Mouse (Mus musculus) midbrain, embryonic 13.5 days (tissue): Measurements from ENCODE around the gene Prpf31. TPM values are rescaled to one million over a fixed set of nuclear protein-coding genes. Genes with fewer than 3 reads are reported as not detected.

Source experiments
- ATAC-seq: fragments of 200-750 bp; cut with Nextera tagmentation; 2 replicates; pipeline ENCODE4 v1.8.0; 2017; ENCODE audit warnings: mild to moderate bottlenecking, moderate TSS enrichment, moderate library complexity
- H3K27ac ChIP-seq: fragments of 300-500 bp; sonication (generic); 2 replicates; pipeline ENCODE4 v1.5.1; 2015; ENCODE audit warnings: inconsistent platforms, mild to moderate bottlenecking, moderate library complexity
- H3K27me3 ChIP-seq: fragments of 300-500 bp; sonication (generic); 2 replicates; pipeline ENCODE4 v1.6.1; 2015; ENCODE audit warnings: mild to moderate bottlenecking, inconsistent platforms
- H3K36me3 ChIP-seq: fragments of 300-500 bp; sonication (generic); 2 replicates; pipeline ENCODE4 v1.6.1; 2015; ENCODE audit warnings: mild to moderate bottlenecking, inconsistent platforms
- H3K4me1 ChIP-seq: fragments of 300-500 bp; sonication (generic); replicated peaks from 2 replicates; pipeline ENCODE4 v1.6.1; 2015; ENCODE audit warnings: inconsistent platforms
- H3K4me2 ChIP-seq: fragments of 300-500 bp; sonication (generic); replicated peaks from 2 replicates; pipeline ENCODE4 v1.6.1; 2015; ENCODE audit warnings: moderate library complexity, mild to moderate bottlenecking, inconsistent platforms
- H3K4me3 ChIP-seq: fragments of 300-500 bp; sonication (generic); replicated peaks from 2 replicates; pipeline ENCODE4 v1.5.1; 2015; ENCODE audit warnings: mild to moderate bottlenecking, inconsistent platforms
- H3K9ac ChIP-seq: fragments of 300-500 bp; sonication (generic); replicated peaks from 2 replicates; pipeline ENCODE4 v1.6.1; 2015; ENCODE audit warnings: mild to moderate bottlenecking, inconsistent platforms
- H3K9me3 ChIP-seq: fragments of 300-500 bp; sonication (generic); 2 replicates; pipeline ENCODE4 v1.6.1; 2016; ENCODE audit warnings: mild to moderate bottlenecking, inconsistent platforms
- WGBS: fragments of 180-500 bp; shearing (Covaris S2); methylation state at CpG from one replicate; pipeline ENCODE4 v1.1.7; 2015; 5-methylcytosine and 5-hydroxymethylcytosine counted together
- polyA plus RNA-seq: library from polyadenylated mRNA; unstranded; fragments of >200 nt; fragmentation: Nextera tagmentation; extraction: Ambion mirVana; gene quantifications from 2 replicates; pipeline ENCODE4 v1.2.1, GENCODE M21; 2015

The Prpf31 gene
- polyA plus RNA-seq, 1 experiment from 2014 or later = 114 TPM

DNA sequence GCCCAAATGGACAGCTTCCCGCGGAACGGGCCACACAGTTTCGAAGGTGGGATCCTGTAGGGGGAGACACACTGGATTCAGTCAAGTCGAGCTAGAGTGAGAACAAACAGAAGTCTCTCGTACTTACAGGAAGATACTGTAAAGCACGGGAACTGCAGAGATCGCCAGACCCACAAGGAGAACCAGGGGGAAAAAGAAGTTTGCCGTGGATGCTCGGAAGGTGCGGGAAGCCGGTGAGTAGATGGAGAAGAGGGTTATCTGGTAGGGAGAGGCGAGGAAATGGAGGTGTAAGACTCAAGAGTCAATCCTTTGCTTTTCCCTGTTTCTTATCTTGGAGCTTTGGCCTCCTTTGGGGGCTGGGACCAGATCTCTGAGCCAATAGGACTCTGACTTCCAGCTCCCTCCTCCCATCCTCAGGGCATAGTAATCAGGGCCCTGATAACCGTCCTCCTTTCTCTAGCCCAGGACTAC is 37.2 kb downstream of the Prpf31 start:
- H3K9ac ChIP-seq = peak overlapping the region; percentile 10; the same call in 1 of the 2 replicates
- peaks cover 24% of the 10 kb centered on the region for H3K4me1 ChIP-seq
- H3K27ac ChIP-seq = no peak overlapping the region
- H3K4me2 ChIP-seq = no peak overlapping the region
- H3K27me3 ChIP-seq = no peaks in the 10 kb centered on the region
- H3K36me3 ChIP-seq = peaks cover 13% of the 10 kb centered on the region
- H3K4me3 ChIP-seq = no peak overlapping the region
- H3K9me3 ChIP-seq = no peaks in the 10 kb centered on the region
- ATAC-seq = no peak
- 24% methylated on average over 14 of the region's 14 CpGs for WGBS

- WGBS = 73% methylated on average over 10 of the region's 10 CpGs
- no peaks in the 10 kb centered on the region for H3K4me1 ChIP-seq
- peak; percentile 92 for ATAC-seq
These were observed 44.9 kb downstream of the Prpf31 start for GRCm38 (mm10) chr7:3674507-3675227.

GRCm38 (mm10) chr7:3675228-3675548 is 45.4 kb downstream of the Prpf31 start:
- Histone ChIP-seq H3K4me3 (no peak overlapping the region), H3K36me3 (peaks cover 6% of the 10 kb centered on the region), H3K27me3 (no peaks in the 10 kb centered on the region), H3K4me2 (no peak overlapping the region), H3K4me1 (no peaks in the 10 kb centered on the region), H3K27ac (no peak overlapping the region), H3K9ac (no peak overlapping the region), H3K9me3 (no peaks in the 10 kb centered on the region)
- ATAC-seq = no peak; the same call in 1 of the 2 replicates
- 89% methylated on average over 3 of the region's 3 CpGs for WGBS

More at GRCm38 (mm10) chr7:3674507-3675227, 44.9 kb downstream of the Prpf31 start:
- Histone ChIP-seq H3K36me3 (peaks cover 4% of the 10 kb centered on the region; the same call in 1 of the 2 replicates), H3K4me2 (no peak overlapping the region), H3K4me3 (no peak overlapping the region), H3K9me3 (no peaks in the 10 kb centered on the region), H3K27me3 (no peaks in the 10 kb centered on the region), H3K9ac (no peak overlapping the region), H3K27ac (no peak overlapping the region)

DNA sequence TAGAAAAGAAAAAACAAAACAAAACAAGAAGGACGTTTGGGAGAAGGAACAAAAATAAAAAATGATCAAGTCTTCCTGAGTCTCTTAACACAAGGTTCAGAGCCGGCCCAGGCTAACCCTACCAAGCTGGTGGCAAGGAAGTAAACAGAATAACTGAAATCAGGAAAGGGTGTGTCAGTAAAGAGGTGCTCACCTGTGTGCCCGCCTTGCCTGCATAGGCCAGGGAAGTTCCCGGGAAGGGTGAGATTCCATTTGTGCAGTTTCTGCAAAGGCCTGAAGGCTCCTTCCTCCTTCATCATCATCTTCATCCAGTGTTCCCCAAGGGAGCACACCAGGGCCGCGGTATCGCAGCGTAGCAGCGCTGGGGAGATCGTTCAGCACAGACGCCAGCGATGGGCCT is 46.6 kb downstream of the Prpf31 start:
- Histone ChIP-seq H3K27me3 (no peaks in the 10 kb centered on the region), H3K9me3 (no peaks in the 10 kb centered on the region), H3K4me2 (no peak overlapping the region), H3K4me3 (no peak overlapping the region), H3K27ac (no peak overlapping the region), H3K9ac (no peak overlapping the region; the same call in 1 of the 2 replicates), H3K36me3 (peaks cover 9% of the 10 kb centered on the region), H3K4me1 (no peaks in the 10 kb centered on the region)
- no peak for ATAC-seq
- 92% methylated on average over 12 of the region's 12 CpGs for WGBS

- 58% methylated on average over 9 of the region's 9 CpGs for WGBS
- H3K9ac ChIP-seq = no peak within 1 kb of the TSS; the same call in 1 of the 2 replicates
These were observed 47.6 kb downstream of the Prpf31 start, which contains the start of gene Tmc4 for GRCm38 (mm10) chr7:3677342-3677741. Tmc4 (minus strand) TSS chr7:3677553.

DNA sequence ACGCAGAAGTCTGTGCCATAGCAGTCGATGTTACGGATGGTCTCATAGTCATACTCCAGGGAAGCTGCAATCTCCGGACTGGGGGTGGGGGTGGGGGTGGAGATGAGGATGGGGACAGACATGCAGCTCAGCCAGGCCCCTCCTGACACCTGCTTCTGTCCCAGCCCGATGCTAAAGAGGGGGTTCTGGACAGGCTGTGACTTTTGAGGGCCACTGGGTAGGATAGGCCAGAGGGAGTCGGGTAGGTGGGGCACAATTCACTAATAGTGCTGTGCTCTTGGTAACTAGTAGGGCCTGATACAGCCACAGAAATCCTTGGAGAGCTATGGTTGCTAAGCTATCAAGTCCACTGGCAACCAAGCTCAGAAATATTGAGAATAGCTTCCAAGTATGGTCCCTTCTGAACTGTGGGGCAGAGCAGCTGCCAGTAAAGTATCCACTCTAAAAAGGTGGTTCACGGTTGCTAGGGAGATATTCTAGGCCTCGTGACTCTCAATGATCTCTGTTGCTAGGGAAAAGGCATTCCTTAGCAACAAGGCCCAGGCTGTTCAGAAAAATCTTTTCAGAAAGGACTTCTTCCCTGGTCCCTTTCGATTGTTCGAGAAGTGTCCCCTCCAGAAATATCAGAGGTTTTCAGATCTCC is 54.2 kb downstream of the Prpf31 start:
- Histone ChIP-seq H3K27me3 (no peaks in the 10 kb centered on the region), H3K9me3 (no peaks in the 10 kb centered on the region), H3K4me3 (no peak overlapping the region), H3K4me1 (peaks cover 24% of the 10 kb centered on the region), H3K27ac (peak overlapping the region; percentile 85), H3K9ac (peak overlapping the region; percentile 36), H3K36me3 (peaks cover 51% of the 10 kb centered on the region), H3K4me2 (no peak overlapping the region; the same call in 1 of the 2 replicates)
- ATAC-seq = peak; percentile 77
- WGBS = 53% methylated on average over 10 of the region's 10 CpGs

More at GRCm38 (mm10) chr7:3677342-3677741, 47.6 kb downstream of the Prpf31 start, which contains the start of gene Tmc4:
- Histone ChIP-seq H3K4me3 (no peak within 1 kb of the TSS), H3K36me3 (peaks cover 12% of the 10 kb centered on the region), H3K4me1 (no peaks in the 10 kb centered on the region), H3K27me3 (no peaks in the 10 kb centered on the region), H3K9me3 (no peaks in the 10 kb centered on the region), H3K4me2 (no peak within 1 kb of the TSS), H3K27ac (no peak within 1 kb of the TSS)
- ATAC-seq = no peak

DNA sequence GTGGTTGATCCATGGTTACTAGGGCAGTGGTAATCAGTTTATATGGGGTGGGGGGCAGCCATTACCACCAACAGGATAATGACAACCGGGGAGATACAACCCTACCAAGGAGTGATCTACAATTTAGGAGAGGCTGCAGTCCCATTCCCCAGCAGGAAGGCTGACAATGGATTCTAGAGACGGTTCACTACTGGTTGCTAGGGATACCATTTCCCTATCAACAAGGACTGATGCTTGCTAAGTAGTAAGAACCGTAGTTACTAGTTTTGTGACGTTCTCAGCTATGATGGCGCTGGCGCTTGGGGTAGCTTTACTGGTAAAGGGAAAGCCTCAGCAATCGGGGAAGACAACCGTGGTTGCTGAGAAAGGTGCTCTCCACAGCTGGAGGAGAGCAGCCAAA is 54.9 kb downstream of the Prpf31 start:
- Histone ChIP-seq H3K4me3 (no peak overlapping the region), H3K27ac (peak overlapping the region; percentile 85), H3K4me2 (no peak overlapping the region), H3K4me1 (peaks cover 24% of the 10 kb centered on the region), H3K27me3 (no peaks in the 10 kb centered on the region), H3K9me3 (no peaks in the 10 kb centered on the region), H3K36me3 (peaks cover 51% of the 10 kb centered on the region), H3K9ac (peak overlapping the region; percentile 36)
- ATAC-seq = peak; percentile 32; the same call in 1 of the 2 replicates
- 62% methylated on average over 8 of the region's 8 CpGs for WGBS

DNA sequence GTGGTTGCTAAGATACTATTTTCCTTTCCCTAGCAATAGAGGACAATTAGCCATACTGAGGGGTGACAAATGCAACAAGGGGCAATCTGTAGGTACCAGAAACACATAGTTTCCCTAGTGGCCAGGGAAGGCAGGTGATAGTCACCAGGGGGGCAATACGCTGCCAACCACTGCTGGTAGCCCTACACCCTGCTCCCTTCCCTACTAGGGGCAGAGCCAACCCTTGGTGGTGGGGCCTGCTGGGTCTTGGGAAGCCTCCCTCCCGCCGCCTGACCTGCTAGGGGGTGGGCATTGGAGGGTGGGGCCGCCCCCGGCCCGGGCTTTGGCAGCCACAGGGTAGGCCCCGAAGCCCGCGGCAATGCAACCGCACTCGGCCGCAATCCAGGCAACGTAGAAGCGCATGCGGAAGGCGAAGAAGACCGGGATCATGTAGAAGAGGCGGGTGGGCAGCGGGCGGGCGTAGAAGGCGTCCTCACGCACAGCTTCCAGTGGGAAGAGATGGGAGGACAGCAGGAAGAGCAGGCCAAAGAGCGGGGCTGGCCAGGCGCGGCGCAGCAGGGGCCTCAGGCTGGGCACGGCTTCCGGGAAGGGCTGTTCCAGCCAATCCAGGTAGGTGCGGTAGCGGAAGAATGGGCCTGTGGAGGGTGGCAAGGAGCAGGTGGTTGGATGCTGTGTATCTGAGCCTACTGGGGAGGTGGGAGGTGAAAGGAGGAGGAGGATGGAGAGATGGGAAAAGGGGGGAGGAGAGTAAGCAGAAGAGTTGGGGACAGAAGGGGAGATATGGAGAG is 55.8 kb downstream of the Prpf31 start:
- Histone ChIP-seq H3K27ac (peak overlapping the region; percentile 85), H3K27me3 (no peaks in the 10 kb centered on the region), H3K9ac (no peak overlapping the region), H3K36me3 (peaks cover 49% of the 10 kb centered on the region), H3K4me2 (no peak overlapping the region), H3K4me3 (no peak overlapping the region), H3K4me1 (peaks cover 24% of the 10 kb centered on the region), H3K9me3 (no peaks in the 10 kb centered on the region)
- no peak for ATAC-seq
- 83% methylated on average over 31 of the region's 31 CpGs for WGBS

DNA sequence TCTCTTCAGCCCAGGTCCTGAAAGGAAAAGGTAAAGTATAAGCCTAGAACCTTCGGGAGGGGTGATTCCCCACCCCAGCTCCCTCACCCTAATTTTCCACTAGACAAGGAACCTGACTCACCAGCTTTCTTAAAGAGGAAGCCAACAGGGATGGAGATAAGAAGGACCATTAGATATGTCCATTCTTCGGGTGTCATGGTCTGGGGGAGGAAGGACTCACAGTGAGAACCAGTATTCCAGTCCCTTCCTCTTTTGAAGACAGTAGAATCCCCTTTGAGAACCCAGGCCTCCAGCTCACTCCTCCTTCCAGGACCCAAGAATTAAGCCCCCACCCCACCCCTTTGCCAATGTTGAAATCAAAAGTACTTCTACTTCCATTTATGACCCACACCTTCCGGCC is 62.1 kb downstream of the Prpf31 start:
- Histone ChIP-seq H3K4me2 (peak overlapping the region; percentile 87), H3K27me3 (0 out of 2 replicates have a peak, but pooled peaks cover 3% of the 10 kb centered on the region), H3K36me3 (peaks cover 30% of the 10 kb centered on the region), H3K4me3 (peak overlapping the region; percentile 75), H3K9ac (peak overlapping the region; percentile 91), H3K4me1 (peaks cover 29% of the 10 kb centered on the region), H3K27ac (peak overlapping the region; percentile 91), H3K9me3 (no peaks in the 10 kb centered on the region)
- no peak for ATAC-seq
- 38% methylated on average over 3 of the region's 3 CpGs for WGBS
